Mouse (Mus musculus): ENCODE results near the gene Npw.

GRCm38 (mm10) chr17:24617561-24618194 is 40.6 kb downstream of the Npw start:
- TF ChIP-seq POLR2A (IDR thresholded peaks at IDR 0.05; ENCODE audit: control insufficient read depth, low read depth, low read length), result no peak
- no peak for TF ChIP-seq CTCF (IDR thresholded peaks at IDR 0.05; ENCODE audit: control insufficient read depth, insufficient read depth, insufficient replicate concordance, low read depth, low read length)
